Mouse (Mus musculus) stomach, postnatal 0 days (tissue): ENCODE data around the gene Rab3d. TPM values are rescaled to one million over a fixed set of nuclear protein-coding genes. Genes with fewer than 3 reads are reported as not detected.
A peak's percentile ranks its signal among the peaks of the same experiment; 100 is the strongest.

Experiments used
- ATAC-seq: fragments of 200-750 bp; cut with Nextera tagmentation; 2 replicates; pipeline ENCODE4 v1.8.0; 2017; ENCODE audit not compliant: low FRiP score, low TSS enrichment
- DNase-seq: peaks from one replicate; pipeline ENCODE4 v3.0.0-alpha.2; 2016; ENCODE audit warnings: low spot score
- H3K27ac ChIP-seq: fragments of 300-500 bp; sonication (generic); replicated peaks from 2 replicates; pipeline ENCODE4 v1.5.1; 2014; ENCODE audit warnings: mild to moderate bottlenecking, control low read depth
- H3K27me3 ChIP-seq: fragments of 300-500 bp; sonication (generic); 2 replicates; pipeline ENCODE4 v1.6.1; 2014; ENCODE audit warnings: low read length; ENCODE audit not compliant: control insufficient read depth, insufficient read depth
- H3K36me3 ChIP-seq: fragments of 300-500 bp; sonication (generic); 2 replicates; pipeline ENCODE4 v1.6.1; 2014; ENCODE audit warnings: low read length, mixed read lengths; ENCODE audit not compliant: control insufficient read depth, insufficient read depth
- H3K4me1 ChIP-seq: fragments of 300-500 bp; sonication (generic); replicated peaks from 2 replicates; pipeline ENCODE4 v1.6.1; 2014; ENCODE audit warnings: antibody characterized with exemption; ENCODE audit not compliant: control insufficient read depth, insufficient read depth
- H3K4me2 ChIP-seq: fragments of 300-500 bp; sonication (generic); replicated peaks from 2 replicates; pipeline ENCODE4 v1.6.1; 2014; ENCODE audit warnings: low read depth, mild to moderate bottlenecking, control low read depth, moderate library complexity
- H3K4me3 ChIP-seq: fragments of 300-500 bp; sonication (generic); 2 replicates; pipeline ENCODE4 v1.5.1; 2014; ENCODE audit warnings: low read depth, low read length, control low read depth
- H3K9ac ChIP-seq: fragments of 300-500 bp; sonication (generic); 2 replicates; pipeline ENCODE4 v1.6.1; 2014; ENCODE audit warnings: mild to moderate bottlenecking, low read length, control low read depth, mixed read lengths
- H3K9me3 ChIP-seq: fragments of 300-500 bp; sonication (generic); 2 replicates; pipeline ENCODE4 v1.6.1; 2016; ENCODE audit warnings: low read length; ENCODE audit not compliant: control insufficient read depth
- CTCF ChIP-seq: IDR thresholded peaks from 2 replicates; pipeline ENCODE4 v1.5.1; 2016; ENCODE audit warnings: antibody characterized with exemption, low read depth, mild to moderate bottlenecking, moderate library complexity
- EP300 ChIP-seq: optimal IDR thresholded peaks from 2 replicates; pipeline ENCODE3; 2016; ENCODE audit warnings: antibody characterized with exemption
- WGBS: fragments of 180-500 bp; shearing (Covaris S2); extraction: QIAGEN DNeasy Blood & Tissue Kit; methylation state at CpG from one replicate; pipeline ENCODE4 v1.1.7; 2014; 5-methylcytosine and 5-hydroxymethylcytosine counted together
- polyA plus RNA-seq: library from polyadenylated mRNA; unstranded; fragments of >200 nt; fragmentation: Nextera tagmentation; extraction: Ambion mirVana; gene quantifications from 2 replicates; pipeline ENCODE4 v1.2.1, GENCODE M21; 2015

Rab3d gene
- polyA plus RNA-seq, 1 experiment from 2014 or later, result 130 TPM

DNA sequence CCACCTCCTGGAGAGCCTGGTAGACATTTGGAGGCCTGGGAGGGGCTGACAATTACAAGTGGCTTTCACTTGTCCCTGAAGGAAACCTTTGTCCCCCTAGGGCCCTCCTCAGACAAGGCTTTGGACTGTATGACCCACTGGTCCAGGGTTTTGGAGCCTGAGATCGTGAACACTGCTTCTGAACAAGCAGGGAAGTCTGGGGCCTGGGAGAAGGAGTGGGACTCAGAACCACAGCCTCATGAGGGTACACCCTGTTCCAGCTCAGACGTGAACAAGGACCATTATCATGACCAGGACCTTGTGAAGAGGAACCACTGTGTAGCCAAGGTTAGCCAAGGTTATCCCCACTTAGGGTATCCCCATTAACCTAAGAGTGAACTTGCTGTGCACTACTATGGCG, 11.2 kb upstream of the Rab3d start:
- H3K4me3 ChIP-seq, result no peak overlapping the region
- no peaks in the 10 kb centered on the region for H3K27me3 ChIP-seq
- H3K4me1 ChIP-seq, result 0 out of 2 replicates have a peak, but pooled peaks cover 6% of the 10 kb centered on the region
- TF ChIP-seq CTCF (no peak), EP300 (no peak)
- no peak for ATAC-seq
- no peaks in the 10 kb centered on the region for H3K9me3 ChIP-seq
- no peak overlapping the region for H3K27ac ChIP-seq
- no peak for DNase-seq
- H3K36me3 ChIP-seq, result no peaks in the 10 kb centered on the region
- H3K9ac ChIP-seq, result no peak overlapping the region
- WGBS, result 73% methylated on average over 3 of the region's 3 CpGs
- no peak overlapping the region for H3K4me2 ChIP-seq

- Histone ChIP-seq H3K9me3 (no peaks in the 10 kb centered on the region), H3K36me3 (no peaks in the 10 kb centered on the region), H3K4me2 (peak within 1 kb of the TSS; percentile 60), H3K4me1 (0 out of 2 replicates have a peak, but pooled peaks cover 6% of the 10 kb centered on the region), H3K4me3 (peak within 1 kb of the TSS; percentile 47), H3K9ac (peak within 1 kb of the TSS; percentile 60), H3K27ac (peak within 1 kb of the TSS; percentile 79), H3K27me3 (no peaks in the 10 kb centered on the region)
- WGBS, result 1% methylated on average over 28 of the region's 28 CpGs
- DNase-seq (peak; percentile 95), ATAC-seq (peak; percentile 96)
- no peak for TF ChIP-seq CTCF
- TF ChIP-seq EP300, result no peak
Observed at GRCm38 (mm10) chr9:21927208-21927753, 9.3 kb upstream of the Rab3d start, which contains the start of the genes Ccdc159 and Tmem205. Gene Ccdc159, plus strand, starts transcription at chr9:21927471. Gene Tmem205, minus strand, starts transcription at chr9:21927556.

- H3K36me3 ChIP-seq, result no peaks in the 10 kb centered on the region
- peak overlapping the region; percentile 47 for H3K4me3 ChIP-seq
- ATAC-seq (no peak), DNase-seq (no peak)
- no peaks in the 10 kb centered on the region for H3K27me3 ChIP-seq
- TF ChIP-seq CTCF (no peak), EP300 (no peak)
- peak overlapping the region; percentile 79 for H3K27ac ChIP-seq
- 0 out of 2 replicates have a peak, but pooled peaks cover 6% of the 10 kb centered on the region for H3K4me1 ChIP-seq
- H3K9ac ChIP-seq, result peak overlapping the region; percentile 60
- H3K4me2 ChIP-seq, result peak overlapping the region; percentile 60
- under 1% methylated on average over 6 of the region's 6 CpGs for WGBS
- H3K9me3 ChIP-seq, result no peaks in the 10 kb centered on the region
Observed at GRCm38 (mm10) chr9:21926784-21927183, 8.8 kb upstream of the Rab3d start.

DNA sequence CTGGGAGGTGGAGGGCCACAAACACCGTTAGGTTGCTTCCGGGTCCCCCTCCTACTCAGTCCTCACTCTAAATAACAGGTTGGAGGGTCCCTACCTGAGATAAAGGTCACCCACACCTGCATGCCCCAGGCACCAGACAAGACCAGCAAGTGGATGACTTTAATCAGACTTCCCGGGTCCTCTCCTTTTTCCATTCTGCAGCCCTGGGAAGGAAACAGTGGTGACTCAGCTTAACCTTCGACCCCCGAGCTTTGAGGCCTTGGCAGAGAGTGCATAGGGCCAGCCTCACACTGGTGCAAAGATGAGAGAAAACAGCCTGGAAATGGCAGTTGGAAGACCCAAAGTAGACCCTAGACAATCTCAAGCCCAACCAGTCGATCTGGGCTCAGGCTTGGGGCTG, 8.2 kb upstream of the Rab3d start:
- DNase-seq, result peak; percentile 50

DNA sequence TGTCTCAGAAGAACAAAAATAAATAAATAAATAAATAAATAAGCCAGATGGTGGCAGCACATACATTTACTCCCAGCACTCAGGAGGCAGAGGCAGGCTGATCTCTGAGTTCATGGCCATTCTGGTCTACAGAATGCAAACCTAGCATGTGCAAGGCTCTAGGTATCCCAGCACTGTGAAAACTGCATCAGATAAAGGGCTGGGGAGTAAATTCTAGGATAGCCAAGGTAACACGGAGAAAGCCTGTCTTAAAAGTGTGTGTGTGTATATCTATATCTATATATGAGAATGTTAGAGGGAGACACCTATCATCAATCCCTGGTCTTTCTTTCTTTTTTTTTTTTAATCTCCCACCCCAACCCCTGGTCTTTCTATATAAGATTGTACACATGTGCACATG, 7.5 kb upstream of the Rab3d start:
- TF ChIP-seq EP300 (no peak), CTCF (0 out of 2 replicates have a peak, but pooled peaks have one; percentile 2)
- DNase-seq (no peak), ATAC-seq (no peak)
- H3K27me3 ChIP-seq, result no peaks in the 10 kb centered on the region
- no peaks in the 10 kb centered on the region for H3K36me3 ChIP-seq
- no peak overlapping the region for H3K4me3 ChIP-seq
- H3K4me1 ChIP-seq, result 0 out of 2 replicates have a peak, but pooled peaks cover 6% of the 10 kb centered on the region
- no peak overlapping the region for H3K27ac ChIP-seq
- no peaks in the 10 kb centered on the region for H3K9me3 ChIP-seq
- no peak overlapping the region for H3K4me2 ChIP-seq
- WGBS, result 96% methylated on average over 1 of the region's 1 CpGs
- H3K9ac ChIP-seq, result no peak overlapping the region

More for the DNA sequence above, 8.2 kb upstream of the Rab3d start:
- H3K9ac ChIP-seq, result peak overlapping the region; percentile 23; the same call in 1 of the 2 replicates
- H3K27ac ChIP-seq, result peak overlapping the region; percentile 79; the same call in 1 of the 2 replicates
- ATAC-seq, result no peak
- no peaks in the 10 kb centered on the region for H3K36me3 ChIP-seq
- 60% methylated on average over 6 of the region's 6 CpGs for WGBS
- H3K27me3 ChIP-seq, result no peaks in the 10 kb centered on the region
- no peaks in the 10 kb centered on the region for H3K9me3 ChIP-seq
- H3K4me1 ChIP-seq, result 0 out of 2 replicates have a peak, but pooled peaks cover 6% of the 10 kb centered on the region
- H3K4me3 ChIP-seq, result peak overlapping the region; percentile 47
- no peak for TF ChIP-seq CTCF
- no peak for TF ChIP-seq EP300
- H3K4me2 ChIP-seq, result peak overlapping the region; percentile 60

DNA sequence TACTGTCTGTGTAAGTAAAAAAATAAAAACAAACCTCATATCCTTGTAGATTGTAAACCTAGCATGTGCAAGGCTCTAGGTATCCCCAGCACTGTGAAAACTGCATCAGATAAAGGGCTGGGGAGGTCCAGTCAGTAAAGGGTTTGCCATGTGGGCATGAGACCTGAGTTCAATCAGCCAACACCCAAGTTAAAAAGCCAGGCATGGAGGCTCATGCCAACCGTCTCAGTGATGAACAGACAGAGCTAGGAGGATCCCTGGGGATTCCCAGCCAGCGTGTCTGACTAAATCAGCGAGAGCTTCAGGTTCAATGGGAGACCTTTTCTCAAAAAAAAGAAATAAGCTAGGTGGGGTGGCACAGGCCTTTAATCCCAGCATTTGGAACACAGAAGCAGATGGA, 7.0 kb upstream of the Rab3d start:
- no peak for ATAC-seq
- Histone ChIP-seq H3K4me1 (0 out of 2 replicates have a peak, but pooled peaks cover 6% of the 10 kb centered on the region), H3K27me3 (no peaks in the 10 kb centered on the region), H3K4me2 (no peak overlapping the region), H3K36me3 (no peaks in the 10 kb centered on the region), H3K9me3 (no peaks in the 10 kb centered on the region), H3K27ac (0 out of 2 replicates have a peak overlapping the region, but pooled peaks have one; percentile 24), H3K9ac (no peak overlapping the region), H3K4me3 (no peak overlapping the region)
- 94% methylated on average over 3 of the region's 3 CpGs for WGBS
- TF ChIP-seq CTCF (no peak), EP300 (no peak)
- DNase-seq, result no peak
